Comparison of ENCODE assay signal across 8 mouse cellular contexts in genomic region chr13:111788882-111789281, GRCm38 (mm10). TPM values are rescaled to one million over a fixed set of nuclear protein-coding genes. Genes with fewer than 3 reads are reported as not detected.
DNase-seq lines count a peak whose midpoint lies in the region; ATAC-seq and TF ChIP-seq lines count a peak whose summit lies in the region.

No protein-coding gene starts in this region.

- no peaks in the 10 kb centered on the region for H3K36me3 ChIP-seq in kidney, postnatal 0 days (ENCODE audit: insufficient read depth, low read length)
- no peaks in the 10 kb centered on the region for H3K36me3 ChIP-seq in hindbrain, embryonic 15.5 days
- H3K36me3 ChIP-seq in midbrain, embryonic 15.5 days (replicated peaks) = no peaks in the 10 kb centered on the region

- H3K4me2 ChIP-seq in kidney, postnatal 0 days (ENCODE audit: low read length) = peak overlapping the region; percentile 35
- no peak overlapping the region for H3K4me2 ChIP-seq in hindbrain, embryonic 15.5 days
- H3K4me2 ChIP-seq in midbrain, embryonic 15.5 days = no peak overlapping the region

- no peaks in the 10 kb centered on the region for H3K27me3 ChIP-seq in kidney, postnatal 0 days (ENCODE audit: insufficient read depth, low read length)
- no peaks in the 10 kb centered on the region for H3K27me3 ChIP-seq in hindbrain, embryonic 15.5 days
- no peaks in the 10 kb centered on the region for H3K27me3 ChIP-seq in midbrain, embryonic 15.5 days (replicated peaks)

- no peak overlapping the region for H3K4me3 ChIP-seq in kidney, postnatal 0 days (replicated peaks; ENCODE audit: low read depth, low read length)
- no peak overlapping the region for H3K4me3 ChIP-seq in hindbrain, embryonic 15.5 days
- no peak overlapping the region for H3K4me3 ChIP-seq in midbrain, embryonic 15.5 days

- H3K9ac ChIP-seq in kidney, postnatal 0 days (ENCODE audit: low read depth, low read length) = no peak overlapping the region
- no peak overlapping the region for H3K9ac ChIP-seq in hindbrain, embryonic 15.5 days
- no peak overlapping the region for H3K9ac ChIP-seq in midbrain, embryonic 15.5 days

- ATAC-seq in kidney, postnatal 0 days (replicated peaks; ENCODE audit: low FRiP score, low read depth) = no peak
- peak; percentile 35; the same call in 1 of the 2 replicates for ATAC-seq in hindbrain, embryonic 15.5 days (ENCODE audit: low FRiP score, low read depth)
- peak; percentile 28; the same call in 1 of the 2 replicates for ATAC-seq in midbrain, embryonic 15.5 days (replicated peaks)

- H3K9me3 ChIP-seq in kidney, postnatal 0 days (replicated peaks; ENCODE audit: low read length) = no peaks in the 10 kb centered on the region
- H3K9me3 ChIP-seq in hindbrain, embryonic 15.5 days = no peaks in the 10 kb centered on the region
- H3K9me3 ChIP-seq in midbrain, embryonic 15.5 days = no peaks in the 10 kb centered on the region

- 39% methylated on average over 9 of the region's 9 CpGs for WGBS in kidney, postnatal 0 days
- 75% methylated on average over 9 of the region's 9 CpGs for WGBS in hindbrain, embryonic 15.5 days
- 72% methylated on average over 9 of the region's 9 CpGs for WGBS in midbrain, embryonic 15.5 days

- DNase-seq in cerebellum, postnatal 10 days = peak; percentile 35 to 46
- DNase-seq in cerebellum, postnatal 4 days (ENCODE audit: low spot score in 2 of 2) = no peak
- peak; percentile 65 for DNase-seq in kidney, postnatal 0 days (ENCODE audit: low spot score)
- no peak for DNase-seq in kidney, adult 18-20 months
- no peak for DNase-seq in ovary, postnatal 10 days (ENCODE audit: low spot score)
- DNase-seq in layer of hippocampus, postnatal 36 days = no peak

- peak overlapping the region; percentile 57 for H3K27ac ChIP-seq in kidney, postnatal 0 days
- no peak overlapping the region for H3K27ac ChIP-seq in hindbrain, embryonic 15.5 days (replicated peaks)
- no peak overlapping the region for H3K27ac ChIP-seq in midbrain, embryonic 15.5 days

- no peak for TF ChIP-seq CTCF in kidney, postnatal 0 days (IDR thresholded peaks at IDR 0.05; ENCODE audit: low read depth)

- peaks cover 55% of the 10 kb centered on the region for H3K4me1 ChIP-seq in kidney, postnatal 0 days (replicated peaks; ENCODE audit: insufficient read depth, low read length)
- H3K4me1 ChIP-seq in hindbrain, embryonic 15.5 days (replicated peaks) = peaks cover 52% of the 10 kb centered on the region
- H3K4me1 ChIP-seq in midbrain, embryonic 15.5 days = peaks cover 33% of the 10 kb centered on the region

RNA-seq across cellular contexts. Expression of gene Map3k1, which starts 19.9 kb away (rescaled TPM):
- 30.3 and 33.1 TPM in 2 replicates for polyA plus RNA-seq in kidney, postnatal 0 days (2015; fragmentation: Nextera tagmentation; extraction: Ambion mirVana)
- polyA plus RNA-seq in hindbrain, embryonic 15.5 days (2015; fragmentation: Nextera tagmentation; extraction: Ambion mirVana) = 11.3 and 12.6 TPM in 2 replicates
- polyA plus RNA-seq in midbrain, embryonic 15.5 days (2015; fragmentation: Nextera tagmentation; extraction: Ambion mirVana) = 10.5 and 12.2 TPM in 2 replicates
- total RNA-seq in layer of hippocampus, postnatal 36 days (2021) = 10 to 100 TPM; 12.2 to 17.1 TPM

Comparison
In these comparisons a context has a peak if more than half of its experiments do, and no peak if none do; other contexts are left out.
1. DNase-seq: peak in cerebellum, postnatal 10 days (2 of 2) and kidney, postnatal 0 days (single experiment); none in cerebellum, postnatal 4 days (0 of 2), kidney, adult 18-20 months (single experiment), ovary, postnatal 10 days (single experiment) and layer of hippocampus, postnatal 36 days (0 of 2).